Mouse (Mus musculus): ENCODE measurements around the gene Il22ra2. TPM values are rescaled to one million over a fixed set of nuclear protein-coding genes. Genes with fewer than 3 reads are reported as not detected.

Gene Il22ra2
- polyA plus RNA-seq, 1 experiment from 2014 or later: not detected

GRCm38 (mm10) chr10:19673146-19673545 is 51.3 kb downstream of the Il22ra2 start:
- Histone ChIP-seq H3K4me1 (no peaks in the 10 kb centered on the region), H3K4me3 (no peak overlapping the region), H3K9me3 (no peaks in the 10 kb centered on the region), H3K36me3 (replicated peaks) (no peaks in the 10 kb centered on the region), H3K27ac (no peak overlapping the region), H3K27me3 (ENCODE audit: poor library complexity, severe bottlenecking) (no peaks in the 10 kb centered on the region)
- WGBS: 91% methylated on average over 1 of the region's 1 CpGs
- no peak for DNase-seq (ENCODE audit: extremely low spot score, low spot score)

Other genes with a start within 250 kb of the Il22ra2 start
- gene Ifngr1, start 30.0 kb upstream of the Il22ra2 start, polyA plus RNA-seq (2016; fragmentation: Nextera tagmentation; extraction: Ambion mirVana): 27.7 and 30.0 TPM in 2 replicates
- 0.06 and 0.12 TPM in 2 replicates for gene Il20ra, start 90.6 kb downstream of the Il22ra2 start, polyA plus RNA-seq (2016; fragmentation: Nextera tagmentation; extraction: Ambion mirVana)
- gene Slc35d3, start 229.5 kb downstream of the Il22ra2 start, polyA plus RNA-seq (2016; fragmentation: Nextera tagmentation; extraction: Ambion mirVana): 0.33 and 1.0 TPM in 2 replicates

Measured in forebrain, embryonic 10.5 days (tissue).